Comparison of ENCODE assay signal across 8 mouse cellular contexts in the genomic region with DNA sequence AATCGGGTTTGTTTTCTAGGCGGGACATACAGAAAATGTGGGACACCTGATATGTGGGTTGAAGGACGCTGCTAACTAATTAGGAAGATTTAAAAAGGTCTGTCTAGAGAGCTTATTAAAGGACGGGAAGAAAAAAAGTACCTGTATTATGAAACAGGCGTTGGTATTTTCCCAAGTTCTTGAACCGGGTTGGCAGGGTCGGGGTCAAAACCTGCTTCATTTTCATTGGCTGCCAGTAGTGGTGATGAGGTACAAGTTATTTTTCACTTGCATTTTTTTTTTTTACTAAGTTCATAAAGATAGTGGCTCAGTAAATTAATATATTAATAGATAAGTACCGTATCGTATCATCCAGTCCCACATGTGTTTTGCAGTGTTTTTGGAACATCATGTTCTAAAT. TPM values are rescaled to one million over a fixed set of nuclear protein-coding genes. Genes with fewer than 3 reads are reported as not detected.
DNase-seq lines count a peak whose midpoint lies in the region; ATAC-seq and TF ChIP-seq lines count a peak whose summit lies in the region.

No protein-coding gene starts in this region.

- H3K27me3 ChIP-seq in erythroblast, embryonic 14.5 days (ENCODE audit: control insufficient read depth), result peaks cover 41% of the 10 kb centered on the region
- H3K27me3 ChIP-seq in ES-Bruce4 (ENCODE audit: control insufficient read depth, insufficient read depth, low read length, poor library complexity, severe bottlenecking), result peaks cover 2% of the 10 kb centered on the region
- H3K27me3 ChIP-seq in hindbrain, embryonic 12.5 days, result 0 out of 2 replicates have a peak, but pooled peaks cover 4% of the 10 kb centered on the region
- peaks cover 29% of the 10 kb centered on the region for H3K27me3 ChIP-seq in liver, embryonic 13.5 days
- H3K27me3 ChIP-seq in cerebellum, adult 2 months (ENCODE audit: control insufficient read depth, insufficient read depth, low read length), result no peaks in the 10 kb centered on the region; the same call in 1 of the 2 replicates

- no peak for ATAC-seq in erythroblast, adult 5-6 weeks (replicated peaks; ENCODE audit: low FRiP score, poor library complexity, severe bottlenecking)
- ATAC-seq in hindbrain, embryonic 12.5 days (ENCODE audit: low FRiP score), result no peak
- no peak for ATAC-seq in liver, embryonic 13.5 days (ENCODE audit: low read depth)

- no peak for TF ChIP-seq CTCF in ES-Bruce4 (IDR thresholded peaks at IDR 0.05; ENCODE audit: low read depth, low read length)
- no peak for TF ChIP-seq CTCF in cerebellum, adult 2 months (IDR thresholded peaks at IDR 0.05; ENCODE audit: borderline replicate concordance, insufficient read depth, low read depth, low read length)

- H3K4me3 ChIP-seq in erythroblast, embryonic 14.5 days (replicated peaks), result peak overlapping the region; percentile 65
- no peak overlapping the region; the same call in 1 of the 2 replicates for H3K4me3 ChIP-seq in ES-Bruce4 (ENCODE audit: low read depth, low read length)
- peak overlapping the region; percentile 82 for H3K4me3 ChIP-seq in hindbrain, embryonic 12.5 days
- peak overlapping the region; percentile 74 for H3K4me3 ChIP-seq in liver, embryonic 13.5 days (replicated peaks)
- no peak overlapping the region for H3K4me3 ChIP-seq in cerebellum, adult 2 months (replicated peaks; ENCODE audit: insufficient read depth, low read depth, low read length)

- no peak overlapping the region for H3K27ac ChIP-seq in ES-Bruce4 (ENCODE audit: insufficient read depth, low read length)
- no peak overlapping the region for H3K27ac ChIP-seq in hindbrain, embryonic 12.5 days
- H3K27ac ChIP-seq in liver, embryonic 13.5 days, result no peak overlapping the region
- H3K27ac ChIP-seq in cerebellum, adult 2 months (ENCODE audit: insufficient read depth, low read length), result no peak overlapping the region

- no peaks in the 10 kb centered on the region for H3K9me3 ChIP-seq in erythroblast, embryonic 14.5 days (ENCODE audit: control insufficient read depth, low read length)
- no peaks in the 10 kb centered on the region for H3K9me3 ChIP-seq in ES-Bruce4 (replicated peaks; ENCODE audit: control insufficient read depth, insufficient read depth, low read length, poor library complexity, severe bottlenecking)
- no peaks in the 10 kb centered on the region for H3K9me3 ChIP-seq in hindbrain, embryonic 12.5 days (replicated peaks)
- no peaks in the 10 kb centered on the region for H3K9me3 ChIP-seq in liver, embryonic 13.5 days (replicated peaks)

- no peaks in the 10 kb centered on the region for H3K36me3 ChIP-seq in erythroblast, embryonic 14.5 days (ENCODE audit: control insufficient read depth)
- H3K36me3 ChIP-seq in ES-Bruce4 (ENCODE audit: control insufficient read depth, insufficient read depth, low read length, poor library complexity, severe bottlenecking), result no peaks in the 10 kb centered on the region
- no peaks in the 10 kb centered on the region for H3K36me3 ChIP-seq in hindbrain, embryonic 12.5 days
- H3K36me3 ChIP-seq in liver, embryonic 13.5 days, result no peaks in the 10 kb centered on the region

- no peak for DNase-seq in liver, embryonic 13.5 days
- no peak for DNase-seq in cerebellum, adult 2 months
- no peak for DNase-seq in thymus, postnatal 0 days (ENCODE audit: low spot score)
- no peak for DNase-seq in adrenal gland, postnatal 25 days

- H3K9ac ChIP-seq in ES-Bruce4 (ENCODE audit: low read depth, poor library complexity, severe bottlenecking), result peak overlapping the region; percentile 70; the same call in 1 of the 2 replicates
- H3K9ac ChIP-seq in hindbrain, embryonic 12.5 days, result peak overlapping the region; percentile 83
- peak overlapping the region; percentile 75; the same call in 1 of the 2 replicates for H3K9ac ChIP-seq in liver, embryonic 13.5 days

- WGBS in hindbrain, embryonic 12.5 days, result 16% methylated on average over 9 of the region's 9 CpGs
- 20% methylated on average over 9 of the region's 9 CpGs for WGBS in liver, embryonic 13.5 days (ENCODE audit: insufficient replicate concordance)
- 37% methylated on average over 9 of the region's 9 CpGs for WGBS in cerebellum, adult 2 months

- peak overlapping the region; percentile 92 for H3K4me2 ChIP-seq in hindbrain, embryonic 12.5 days (replicated peaks)
- peak overlapping the region; percentile 99 for H3K4me2 ChIP-seq in liver, embryonic 13.5 days

- H3K4me1 ChIP-seq in erythroblast, embryonic 14.5 days (ENCODE audit: control insufficient read depth), result peaks cover 26% of the 10 kb centered on the region
- H3K4me1 ChIP-seq in ES-Bruce4 (ENCODE audit: control insufficient read depth, insufficient read depth, low read length), result no peaks in the 10 kb centered on the region
- H3K4me1 ChIP-seq in hindbrain, embryonic 12.5 days, result peaks cover 22% of the 10 kb centered on the region
- peaks cover 39% of the 10 kb centered on the region for H3K4me1 ChIP-seq in liver, embryonic 13.5 days (replicated peaks)
- H3K4me1 ChIP-seq in cerebellum, adult 2 months (ENCODE audit: control insufficient read depth, insufficient read depth, low read length), result no peaks in the 10 kb centered on the region

- TF ChIP-seq EP300 in ES-Bruce4 (IDR thresholded peaks at IDR 0.05; ENCODE audit: insufficient read depth, low read depth, low read length), result no peak

- TF ChIP-seq POLR2A in ES-Bruce4 (IDR thresholded peaks at IDR 0.05; ENCODE audit: insufficient read depth, low read length), result no peak
- TF ChIP-seq POLR2A in cerebellum, adult 2 months (IDR thresholded peaks at IDR 0.05; ENCODE audit: borderline replicate concordance, insufficient read depth, low read length), result no peak

RNA-seq across cellular contexts. Expression of gene Ptpn13, which starts 1.3 kb away (rescaled TPM):
- 0.01 TPM in 2 replicates for polyA plus RNA-seq in erythroblast, embryonic 14.5 days (2012)
- 0.96 and 1.0 TPM in 2 replicates for total RNA-seq in erythroblast, adult 5-6 weeks (2015; ENCODE audit: low replicate concordance)
- 0.28 and 1.8 TPM in 2 replicates for total RNA-seq in erythroblast, adult 5-6 weeks (2017; ENCODE audit: low replicate concordance)
- polyA plus RNA-seq in ES-Bruce4 (2011; ENCODE audit: insufficient read depth, insufficient read length, low read depth, missing spikeins), result 25.2 and 26.5 TPM in 2 replicates
- polyA plus RNA-seq in hindbrain, embryonic 12.5 days (2016; fragmentation: Nextera tagmentation; extraction: Ambion mirVana), result 19.2 and 19.3 TPM in 2 replicates
- polyA plus RNA-seq in liver, embryonic 13.5 days (2015; fragmentation: Nextera tagmentation; extraction: Ambion mirVana), result 0.99 and 1.3 TPM in 2 replicates
- 6.1 and 6.6 TPM in 2 replicates for polyA plus RNA-seq in cerebellum, adult 2 months (2012; rRNA removed)
- 4.7 and 5.6 TPM in 2 replicates for polyA plus RNA-seq in thymus, postnatal 0 days (2015; fragmentation: Nextera tagmentation; extraction: Ambion mirVana)
- 17.5 and 21.4 TPM in 2 replicates for total RNA-seq in adrenal gland, postnatal 25 days (2021)

Comparison
In these comparisons a context has a peak if more than half of its experiments do, and no peak if none do; other contexts are left out.
1. H3K4me3 ChIP-seq: peak in erythroblast, embryonic 14.5 days (single experiment), hindbrain, embryonic 12.5 days (single experiment) and liver, embryonic 13.5 days (single experiment); none in ES-Bruce4 (single experiment) and cerebellum, adult 2 months (single experiment).
2. Peak in every context shown above with its lines, with median percentiles within 50 percentile points of each other: H3K9ac ChIP-seq.